Mouse (Mus musculus) urinary bladder, adult 18-20 months (tissue): ENCODE measurements around the gene Grb7.
A peak's percentile ranks its signal among the peaks of the same experiment; 100 is the strongest.

ENCODE experiments used
- DNase-seq, 2 experiments: peaks; one replicate each; pipeline ENCODE4 v3.0.0; 2022; ENCODE audit warnings: low spot score in 2 of 2, mixed read lengths in 2 of 2

The Grb7 gene

GRCm38 (mm10) chr11:98469761-98470714 is 23.8 kb downstream of the Grb7 start:
- DNase-seq: peak in 1 of 2 experiments; percentile 53

- no peak for DNase-seq
Measured at GRCm38 (mm10) chr11:98470795-98471194, 24.6 kb downstream of the Grb7 start.

GRCm38 (mm10) chr11:98472696-98473095 is 26.5 kb downstream of the Grb7 start:
- no peak for DNase-seq

GRCm38 (mm10) chr11:98473916-98474479 is 27.8 kb downstream of the Grb7 start:
- no peak for DNase-seq

- no peak for DNase-seq
Measured at GRCm38 (mm10) chr11:98474967-98475366, 28.8 kb downstream of the Grb7 start.

GRCm38 (mm10) chr11:98475630-98476433 is 29.6 kb downstream of the Grb7 start:
- no peak for DNase-seq

GRCm38 (mm10) chr11:98476434-98476807 is 30.2 kb downstream of the Grb7 start:
- no peak for DNase-seq

- DNase-seq: no peak
Measured at GRCm38 (mm10) chr11:98477011-98477701, 31.0 kb downstream of the Grb7 start.

- DNase-seq: no peak
Measured at GRCm38 (mm10) chr11:98479026-98479939, 33.1 kb downstream of the Grb7 start.

- DNase-seq: no peak
Measured at GRCm38 (mm10) chr11:98479940-98480497, 33.8 kb downstream of the Grb7 start.

- no peak for DNase-seq
Measured at GRCm38 (mm10) chr11:98481231-98481630, 35.0 kb downstream of the Grb7 start.

GRCm38 (mm10) chr11:98482067-98482466 is 35.9 kb downstream of the Grb7 start:
- DNase-seq: no peak

GRCm38 (mm10) chr11:98485749-98486148 is 39.6 kb downstream of the Grb7 start:
- DNase-seq: no peak

- DNase-seq: no peak
Measured at GRCm38 (mm10) chr11:98487526-98488040, 41.4 kb downstream of the Grb7 start.

GRCm38 (mm10) chr11:98488540-98489234 is 42.5 kb downstream of the Grb7 start:
- DNase-seq: no peak

GRCm38 (mm10) chr11:98491571-98491970 is 45.4 kb downstream of the Grb7 start:
- DNase-seq: no peak

- DNase-seq: no peak
Measured at GRCm38 (mm10) chr11:98492959-98493358, 46.8 kb downstream of the Grb7 start.

- DNase-seq: no peak
Measured at GRCm38 (mm10) chr11:98493394-98493793, 47.2 kb downstream of the Grb7 start.

- no peak for DNase-seq
Measured at GRCm38 (mm10) chr11:98495176-98495719, 49.1 kb downstream of the Grb7 start.
